Mouse (Mus musculus) lung, postnatal 14 days (tissue): Measurements from ENCODE around the gene Arpp21.

Experiments
- DNase-seq: peaks from one replicate; pipeline ENCODE4 v3.0.0; 2021

The Arpp21 gene

DNA sequence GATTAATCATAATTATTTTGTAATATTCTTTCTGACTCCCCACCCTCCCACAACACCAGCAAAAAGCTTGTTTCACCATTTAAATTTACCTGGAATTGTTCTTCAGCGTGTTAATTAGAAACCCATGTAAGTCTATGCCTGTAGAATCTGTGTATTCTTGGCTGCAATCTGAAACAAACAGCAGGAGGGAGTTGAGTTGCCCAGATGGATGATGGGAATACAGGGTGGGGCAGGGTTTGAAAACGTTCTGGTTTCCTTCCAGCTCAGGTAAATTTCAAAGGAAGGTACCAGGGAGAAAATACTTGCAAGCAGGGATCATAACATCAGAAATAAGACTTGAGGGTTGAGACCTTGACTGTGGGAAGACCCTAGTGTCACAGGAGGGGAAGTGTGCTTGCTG, 58.2 kb downstream of the Arpp21 start:
- DNase-seq, result no peak

- no peak for DNase-seq
Observed at GRCm38 (mm10) chr9:112176317-112176716, 59.4 kb downstream of the Arpp21 start.

DNA sequence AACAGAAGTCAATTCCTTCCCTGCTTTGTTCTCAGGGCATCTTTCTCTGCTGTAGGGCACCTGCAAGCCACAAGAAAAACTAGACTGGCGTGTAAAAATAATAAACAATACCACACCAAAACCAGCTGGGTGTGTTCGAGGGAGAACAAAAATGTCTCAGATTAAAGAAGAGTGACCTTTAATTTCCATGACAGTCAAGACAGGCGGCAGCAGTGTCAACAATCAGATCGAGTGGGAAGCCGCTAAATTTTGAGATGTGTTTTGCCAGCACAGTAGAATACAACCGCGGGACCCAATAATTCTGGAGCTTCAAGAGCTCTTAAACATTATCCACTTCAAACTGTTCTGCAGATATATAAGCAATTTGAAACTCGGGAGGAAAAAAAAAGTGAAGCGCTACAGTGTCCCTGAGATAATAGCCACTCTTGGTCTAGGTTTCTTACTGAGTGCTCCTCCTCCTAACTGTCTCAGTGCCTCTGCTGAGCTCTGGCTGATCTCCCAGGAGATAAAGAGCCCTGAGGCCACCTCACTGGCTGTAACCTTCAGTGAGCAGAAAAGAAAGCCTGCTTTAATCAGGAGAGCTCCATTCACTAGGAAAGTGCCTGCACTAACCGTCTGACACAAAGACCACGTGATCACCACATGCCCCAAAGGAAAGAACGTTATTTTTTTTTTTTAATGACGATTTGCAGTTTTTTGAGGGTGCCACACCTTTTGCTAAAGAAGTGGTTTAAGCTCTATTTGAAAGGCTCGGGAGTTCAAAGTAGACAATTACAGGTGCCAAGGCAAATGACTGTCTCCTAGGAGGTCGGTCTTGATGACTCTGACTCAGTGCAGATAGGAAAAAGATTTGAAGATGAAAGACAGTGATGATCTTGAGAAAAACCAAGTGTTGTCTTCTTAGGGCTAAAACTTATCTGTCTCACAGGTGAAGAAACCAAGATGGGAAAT, 61.1 kb downstream of the Arpp21 start:
- no peak for DNase-seq

DNA sequence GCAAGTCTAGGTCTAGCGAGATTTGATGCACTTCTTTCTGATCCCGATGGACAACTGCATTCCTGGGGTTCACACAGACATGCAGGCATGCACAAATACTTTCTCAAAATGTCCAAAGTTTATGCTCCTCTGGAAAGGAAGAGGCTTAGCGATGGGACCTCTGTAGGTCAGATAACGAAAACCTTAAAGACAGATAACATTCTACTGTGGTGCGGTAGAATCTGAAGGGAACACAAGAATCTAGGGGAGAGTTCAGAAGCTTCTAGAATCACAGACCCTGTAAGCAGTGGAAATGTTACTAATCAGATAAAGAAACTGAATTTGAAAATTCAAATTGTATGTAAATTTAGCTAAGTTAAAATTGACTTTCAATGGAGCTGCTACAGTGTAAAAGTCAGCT, 62.0 kb downstream of the Arpp21 start:
- no peak for DNase-seq

GRCm38 (mm10) chr9:112164677-112165076, 71.1 kb downstream of the Arpp21 start:
- no peak for DNase-seq

GRCm38 (mm10) chr9:112160981-112161380, 74.8 kb downstream of the Arpp21 start:
- no peak for DNase-seq

DNA sequence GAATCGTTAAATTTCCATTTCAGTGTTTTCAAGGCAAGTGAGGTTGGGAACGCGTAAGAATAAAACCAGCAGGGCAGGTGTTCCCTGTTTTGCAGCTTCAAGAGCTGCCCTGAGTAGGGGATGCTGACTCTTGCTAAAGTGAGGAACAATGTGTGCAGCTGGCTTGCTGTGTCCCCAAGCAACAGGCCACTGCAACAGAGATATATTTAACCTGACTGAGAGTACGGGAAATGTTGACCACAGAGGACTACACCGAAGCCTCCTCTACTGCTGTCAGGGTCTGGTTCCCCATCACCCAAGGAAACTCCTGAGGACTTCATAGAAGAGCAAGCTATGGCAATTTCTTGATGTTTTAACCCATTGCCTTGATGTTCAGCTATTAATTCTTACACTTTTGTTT, 81.8 kb downstream of the Arpp21 start:
- no peak for DNase-seq

DNA sequence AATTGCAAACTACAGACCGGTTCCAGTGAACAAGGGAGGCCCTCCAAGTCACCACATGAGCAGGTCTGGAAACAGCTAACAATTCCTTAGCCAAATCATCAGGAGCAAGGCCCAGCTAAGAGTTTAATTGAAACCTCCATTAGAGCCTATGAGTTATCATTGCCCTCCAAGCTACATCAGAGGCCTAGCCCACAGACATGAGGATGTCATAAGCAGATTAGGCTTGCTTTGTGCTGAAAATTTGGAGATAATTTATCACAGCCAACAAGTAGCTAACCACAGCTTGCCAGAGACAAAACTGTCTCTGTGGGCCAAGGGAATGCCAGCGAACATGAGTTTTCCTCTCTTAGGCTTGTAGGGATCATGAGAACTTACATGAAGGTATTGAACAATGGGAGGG, 83.0 kb downstream of the Arpp21 start:
- no peak for DNase-seq

- no peak for DNase-seq
Observed at GRCm38 (mm10) chr9:112151177-112151576, 84.6 kb downstream of the Arpp21 start.

DNA sequence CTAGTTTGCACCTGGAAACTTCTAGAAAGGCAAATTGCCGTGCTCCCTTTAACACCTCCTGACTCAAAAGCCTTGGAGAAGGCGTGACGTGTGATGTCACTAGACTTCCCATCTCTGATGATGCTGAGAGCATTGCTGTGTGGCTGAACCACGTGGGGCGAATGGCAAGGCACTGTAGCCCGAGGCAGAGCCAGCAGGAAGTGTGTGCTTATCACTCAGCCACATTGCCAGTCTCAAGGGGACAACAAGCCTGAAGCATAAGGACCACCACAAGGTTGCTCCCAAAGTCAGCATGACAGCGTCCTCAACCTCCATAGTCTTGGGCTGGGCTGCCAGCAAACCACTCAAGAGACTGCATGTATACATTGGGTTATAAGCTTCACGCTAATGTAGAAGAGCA, 95.1 kb downstream of the Arpp21 start:
- DNase-seq, result no peak

DNA sequence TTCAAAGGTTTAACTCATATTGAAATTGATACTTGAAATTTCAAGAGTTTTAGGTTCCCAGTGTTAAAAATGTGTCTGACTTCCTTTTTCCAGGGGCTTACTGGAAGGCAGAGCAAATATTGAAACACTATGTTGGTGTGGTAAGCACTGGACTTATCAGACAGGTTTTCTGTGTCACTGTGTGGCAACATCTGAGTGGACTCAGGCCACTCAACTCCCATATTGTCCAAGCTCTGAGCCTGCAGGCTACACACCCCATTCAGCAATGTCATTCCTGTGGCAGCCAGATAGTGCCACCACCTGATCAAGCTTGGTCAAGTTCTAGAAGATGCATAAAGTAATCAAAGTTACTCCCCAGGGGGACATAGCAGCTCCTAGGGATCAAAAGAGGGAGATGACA, 97.9 kb downstream of the Arpp21 start:
- no peak for DNase-seq

- DNase-seq, result no peak
Observed at GRCm38 (mm10) chr9:112130812-112131211, 104.9 kb downstream of the Arpp21 start.

- no peak for DNase-seq
Observed at GRCm38 (mm10) chr9:112124667-112125066, 111.1 kb downstream of the Arpp21 start.

DNA sequence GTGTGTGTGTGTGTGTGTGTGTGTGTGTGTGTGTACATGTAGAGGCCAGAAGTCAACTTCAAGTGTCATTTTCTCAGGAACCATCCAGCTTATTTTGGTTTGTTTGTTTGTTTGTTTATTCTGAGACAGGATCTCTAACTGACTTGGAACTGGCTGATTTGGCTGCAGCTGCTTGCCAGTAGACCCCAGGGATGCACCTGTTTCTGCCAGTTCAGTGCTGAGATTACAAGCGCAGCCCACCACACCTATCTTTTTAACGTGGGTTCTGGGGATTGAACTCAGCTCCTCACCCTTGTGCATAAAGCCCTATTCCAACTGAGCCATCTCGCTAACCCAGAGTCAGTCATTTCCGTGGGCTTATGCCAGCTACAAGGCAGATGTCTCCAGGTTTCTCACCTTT, 111.6 kb downstream of the Arpp21 start:
- no peak for DNase-seq

- no peak for DNase-seq
Observed at GRCm38 (mm10) chr9:112123421-112123828, 112.3 kb downstream of the Arpp21 start.

- DNase-seq, result no peak
Observed at GRCm38 (mm10) chr9:112119535-112119934, 116.2 kb downstream of the Arpp21 start.

DNA sequence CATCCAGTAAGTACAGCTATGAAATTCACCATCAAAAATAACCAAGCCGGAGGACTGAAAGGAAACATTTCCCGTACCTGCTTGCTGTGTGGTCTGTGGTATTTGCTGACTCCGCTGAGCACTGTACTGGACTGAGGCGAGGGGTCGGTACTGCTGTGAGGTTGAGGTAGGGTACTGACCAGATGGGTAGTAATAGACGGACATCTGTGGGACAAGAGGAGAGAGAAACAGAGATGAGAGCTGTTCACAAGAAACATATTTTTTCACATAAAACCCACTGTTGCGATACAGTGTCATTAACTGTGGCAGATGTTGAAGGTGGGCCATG, 116.7 kb downstream of the Arpp21 start:
- no peak for DNase-seq

GRCm38 (mm10) chr9:112118411-112119105, 117.2 kb downstream of the Arpp21 start:
- no peak for DNase-seq

DNA sequence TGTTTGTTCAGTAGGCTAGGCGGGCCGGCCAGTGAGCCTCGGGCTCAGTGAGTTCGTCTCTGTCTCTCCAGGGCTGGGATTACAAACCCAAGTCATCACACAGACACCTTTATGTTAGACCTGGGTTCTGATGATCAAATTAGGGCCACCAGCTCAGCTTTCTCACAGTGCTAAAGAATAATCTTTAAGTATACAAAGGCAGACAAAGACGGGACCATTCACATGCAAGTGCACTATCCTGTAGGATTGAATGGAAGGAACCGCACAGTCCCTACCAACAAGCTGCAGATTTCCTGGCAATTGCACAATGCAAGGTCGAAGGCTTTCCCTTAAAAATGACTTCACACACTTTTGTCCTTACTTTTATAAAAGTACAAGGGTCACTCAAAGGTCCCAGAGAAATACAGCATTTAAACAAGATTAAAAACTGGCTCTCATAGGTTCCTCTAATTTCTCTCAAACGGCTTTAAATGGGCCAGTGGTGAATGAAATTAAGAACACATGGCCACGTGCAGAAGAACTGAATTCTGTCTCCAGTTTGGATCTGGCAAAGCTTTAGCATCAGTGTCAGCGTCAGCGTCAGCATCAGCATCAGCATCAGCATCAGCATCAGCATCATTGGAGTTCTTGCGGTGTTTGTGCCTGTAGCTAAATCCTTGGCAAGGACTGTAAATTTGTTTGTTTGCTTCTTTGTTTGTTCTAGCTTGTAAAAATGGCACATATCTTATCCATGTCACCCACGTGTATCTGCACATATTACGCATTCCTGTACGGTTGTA, 117.9 kb downstream of the Arpp21 start:
- no peak for DNase-seq

DNA sequence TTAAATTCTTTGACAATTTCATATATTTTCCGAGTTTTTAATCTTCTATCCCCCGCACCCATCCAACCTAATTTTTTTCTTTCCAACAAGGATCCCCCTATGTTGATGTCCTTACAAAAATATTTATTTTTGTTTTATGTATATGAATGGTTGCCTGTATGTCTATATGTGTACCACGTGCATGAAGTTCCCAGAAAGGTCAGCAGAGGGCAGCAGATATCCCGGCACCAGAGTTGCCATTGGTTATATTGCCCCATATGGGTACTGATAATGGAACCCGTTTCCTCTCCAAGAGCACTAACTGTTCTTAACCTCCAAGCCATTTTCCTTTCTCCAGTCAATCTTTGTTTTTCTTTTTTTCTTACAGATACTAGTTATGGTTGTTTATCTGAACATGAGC, 124.1 kb downstream of the Arpp21 start:
- no peak for DNase-seq

DNA sequence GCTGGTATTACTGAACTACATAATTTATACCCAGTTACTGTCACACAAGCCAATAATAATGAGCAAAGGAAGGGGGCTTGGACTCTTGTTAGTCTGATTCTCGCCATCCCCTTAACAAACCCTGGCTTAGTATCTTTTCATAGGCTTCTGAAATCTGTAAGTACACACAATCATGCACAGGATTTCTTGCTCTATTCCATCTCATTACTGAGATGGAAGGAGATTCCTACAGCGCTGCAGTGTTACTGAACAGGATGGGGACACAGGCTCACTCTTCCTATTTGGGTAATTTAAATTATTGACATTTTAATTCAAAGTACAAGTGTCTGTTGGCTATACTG, 132.9 kb downstream of the Arpp21 start:
- no peak for DNase-seq

- no peak for DNase-seq
Observed at GRCm38 (mm10) chr9:112102155-112102851, 133.4 kb downstream of the Arpp21 start.
